ENCODE assay signal across 9 mouse cellular contexts in genomic region chr4:133451536-133451935, GRCm38 (mm10). TPM values are rescaled to one million over a fixed set of nuclear protein-coding genes. Genes with fewer than 3 reads are reported as not detected.
DNase-seq lines count a peak whose midpoint lies in the region; ATAC-seq and TF ChIP-seq lines count a peak whose summit lies in the region.
"Had no signal": no experiment of that assay in that cellular context is flagged by ENCODE, and none has a peak within 500 bp of the region (broad histone marks: within the 10 kb centered on the region; RNA-seq: fewer than 3 reads in every experiment).

No protein-coding gene starts in this region.

- no peak for ATAC-seq in kidney, embryonic 15.5 days (replicated peaks; ENCODE audit: low FRiP score)
- ATAC-seq in erythroid progenitor cell, adult 5-6 weeks (replicated peaks; ENCODE audit: low FRiP score, poor library complexity, severe bottlenecking): peak; percentile 53
- ATAC-seq in neutrophil, adult 5-6 weeks (ENCODE audit: extremely low read depth, insufficient number of reproducible peaks, low FRiP score, poor library complexity, severe bottlenecking): peak; percentile 67

- intact Hi-C loops in left cerebral cortex, postnatal 4 days (cut with DNase I): loop anchor here (1.0 to 10.0 kb wide), 3 partner anchors 27 to 447 kb away; no protein-coding TSS in a partner anchor

- TF ChIP-seq POLR2A in bone marrow macrophage, adult 2 months (IDR thresholded peaks at IDR 0.05; ENCODE audit: borderline replicate concordance, low read depth, low read length): no peak
- TF ChIP-seq POLR2A in thymus, adult 2 months (IDR thresholded peaks at IDR 0.05; ENCODE audit: control insufficient read depth, extremely low read depth, insufficient read depth, low read length, poor library complexity): no peak

- WGBS in kidney, embryonic 15.5 days: 10% methylated on average over 10 of the region's 10 CpGs
- WGBS in thymus, adult 2 months: 8% methylated on average over 10 of the region's 10 CpGs

- peak; percentile 80 for TF ChIP-seq CTCF in bone marrow macrophage, adult 2 months (IDR thresholded peaks at IDR 0.05; ENCODE audit: low read depth, low read length)
- no peak for TF ChIP-seq CTCF in thymus, adult 2 months (IDR thresholded peaks at IDR 0.05; ENCODE audit: borderline replicate concordance, control insufficient read depth, extremely low read depth, insufficient read depth, low read length, poor library complexity)

- no peak overlapping the region for H3K4me3 ChIP-seq in kidney, embryonic 15.5 days (replicated peaks)
- no peak overlapping the region for H3K4me3 ChIP-seq in bone marrow macrophage, adult 2 months (ENCODE audit: insufficient read depth, low read length)
- H3K4me3 ChIP-seq in thymus, adult 2 months (ENCODE audit: control insufficient read depth, insufficient read depth, low read length): no peak overlapping the region
- H3K4me3 ChIP-seq: embryonic facial prominence, embryonic 15.5 days had no signal

- no peak overlapping the region for H3K4me2 ChIP-seq in kidney, embryonic 15.5 days
- H3K4me2 ChIP-seq: embryonic facial prominence, embryonic 15.5 days had no signal

- no peaks in the 10 kb centered on the region for H3K36me3 ChIP-seq in kidney, embryonic 15.5 days
- H3K36me3 ChIP-seq in thymus, adult 2 months (ENCODE audit: control insufficient read depth, insufficient read depth, low read length): no peaks in the 10 kb centered on the region
- H3K36me3 ChIP-seq: embryonic facial prominence, embryonic 15.5 days had no signal

- DNase-seq in kidney, adult 18-20 months: peak; percentile 90
- peak; percentile 90 for DNase-seq in induced T-regulatory cell, adult 2 months (ENCODE audit: low read depth)
- peak; percentile 86 for DNase-seq in left cerebral cortex, postnatal 4 days
- peak; percentile 85 for DNase-seq in thymus, adult 2 months

- no peaks in the 10 kb centered on the region for H3K9me3 ChIP-seq in kidney, embryonic 15.5 days (replicated peaks)
- H3K9me3 ChIP-seq: embryonic facial prominence, embryonic 15.5 days had no signal

- no peak overlapping the region for H3K27ac ChIP-seq in kidney, embryonic 15.5 days
- H3K27ac ChIP-seq in bone marrow macrophage, adult 2 months (ENCODE audit: insufficient read depth, low read depth, low read length): no peak overlapping the region
- H3K27ac ChIP-seq in thymus, adult 2 months (ENCODE audit: control insufficient read depth, insufficient read depth, low read length): no peak overlapping the region
- H3K27ac ChIP-seq: embryonic facial prominence, embryonic 15.5 days had no signal

- peaks cover 4% of the 10 kb centered on the region; the same call in 1 of the 2 replicates for H3K27me3 ChIP-seq in kidney, embryonic 15.5 days
- no peaks in the 10 kb centered on the region; the same call in 1 of the 2 replicates for H3K27me3 ChIP-seq in thymus, adult 2 months (ENCODE audit: control insufficient read depth, insufficient read depth, low read length)
- H3K27me3 ChIP-seq: embryonic facial prominence, embryonic 15.5 days had no signal

- peaks cover 8% of the 10 kb centered on the region for H3K4me1 ChIP-seq in kidney, embryonic 15.5 days
- peaks cover 8% of the 10 kb centered on the region for H3K4me1 ChIP-seq in bone marrow macrophage, adult 2 months (ENCODE audit: control insufficient read depth, insufficient read depth, low read length)
- H3K4me1 ChIP-seq in thymus, adult 2 months (replicated peaks; ENCODE audit: control insufficient read depth, insufficient read depth, low read length): no peaks in the 10 kb centered on the region

- H3K9ac ChIP-seq in kidney, embryonic 15.5 days: no peak overlapping the region
- H3K9ac ChIP-seq: embryonic facial prominence, embryonic 15.5 days had no signal

RNA-seq across cellular contexts. Expression of gene Tent5b, which starts 28.4 kb away (rescaled TPM):
- polyA plus RNA-seq in kidney, embryonic 15.5 days (2015; fragmentation: Nextera tagmentation; extraction: Ambion mirVana): 1.2 and 1.3 TPM in 2 replicates
- not detected in 2 replicates for polyA plus RNA-seq in bone marrow macrophage, adult 2 months (2012; ENCODE audit: insufficient read depth, insufficient read length, missing spikeins)
- not detected in 2 replicates for total RNA-seq in erythroid progenitor cell, adult 5-6 weeks (2015; ENCODE audit: low replicate concordance)
- total RNA-seq in erythroid progenitor cell, adult 5-6 weeks (2017; ENCODE audit: low replicate concordance): not detected in 2 replicates
- not detected for total RNA-seq in left cerebral cortex, postnatal 4 days (2021)
- total RNA-seq in neutrophil, adult 5-6 weeks (2017): 0.12 TPM in 2 replicates
- polyA plus RNA-seq in thymus, adult 2 months (2012; rRNA removed): 0.40 and 0.86 TPM in 2 replicates

RNA-seq across cellular contexts. Expression of gene Trnp1, which starts 46.8 kb away (rescaled TPM):
- polyA plus RNA-seq in kidney, embryonic 15.5 days (2015; fragmentation: Nextera tagmentation; extraction: Ambion mirVana): 0.64 and 1.0 TPM in 2 replicates
- 1.0 TPM in 1 of 2 replicates, not detected in the other for polyA plus RNA-seq in bone marrow macrophage, adult 2 months (2012; ENCODE audit: insufficient read depth, insufficient read length, missing spikeins)
- not detected in 2 replicates for total RNA-seq in erythroid progenitor cell, adult 5-6 weeks (2015; ENCODE audit: low replicate concordance)
- not detected in 2 replicates for total RNA-seq in erythroid progenitor cell, adult 5-6 weeks (2017; ENCODE audit: low replicate concordance)
- 10 to 100 TPM; 49.4 to 54.1 TPM for total RNA-seq in left cerebral cortex, postnatal 4 days (2021)
- total RNA-seq in neutrophil, adult 5-6 weeks (2017): not detected in 2 replicates
- 0.75 and 1.5 TPM in 2 replicates for polyA plus RNA-seq in thymus, adult 2 months (2012; rRNA removed)

Comparison
In these comparisons a context has a peak if more than half of its experiments do, and no peak if none do; other contexts are left out.
1. RNA of gene Trnp1, which starts 46.8 kb away (total RNA-seq): 49.4 to 54.1 TPM in left cerebral cortex, postnatal 4 days; not detected in erythroid progenitor cell, adult 5-6 weeks and not detected in neutrophil, adult 5-6 weeks; every median in the first group is over 10 times any median in the second.
2. Peak in every context shown above with its lines, with median percentiles within 50 percentile points of each other: DNase-seq.